In genomic region chr10:30718703-30719340, GRCm38 (mm10) we compare ENCODE assay signal across 8 mouse cellular contexts.
DNase-seq lines count a peak whose midpoint lies in the region; ATAC-seq and TF ChIP-seq lines count a peak whose summit lies in the region.

No protein-coding gene starts in this region.

- H3K4me2 ChIP-seq in embryonic facial prominence, embryonic 12.5 days (replicated peaks): no peak overlapping the region
- H3K4me2 ChIP-seq in heart, postnatal 0 days (ENCODE audit: low read depth, low read length): no peak overlapping the region

- H3K27ac ChIP-seq in embryonic facial prominence, embryonic 12.5 days: no peak overlapping the region
- no peak overlapping the region for H3K27ac ChIP-seq in heart, postnatal 0 days (ENCODE audit: low read depth)

- H3K36me3 ChIP-seq in embryonic facial prominence, embryonic 12.5 days: peaks cover 6% of the 10 kb centered on the region; the same call in 1 of the 2 replicates
- no peaks in the 10 kb centered on the region for H3K36me3 ChIP-seq in heart, postnatal 0 days (replicated peaks; ENCODE audit: control insufficient read depth, insufficient read depth, low read length)

- WGBS in embryonic facial prominence, embryonic 12.5 days: 18% methylated on average over 4 of the region's 4 CpGs
- 26% methylated on average over 4 of the region's 4 CpGs for WGBS in heart, postnatal 0 days

- no peaks in the 10 kb centered on the region for H3K27me3 ChIP-seq in embryonic facial prominence, embryonic 12.5 days
- no peaks in the 10 kb centered on the region for H3K27me3 ChIP-seq in heart, postnatal 0 days (ENCODE audit: control insufficient read depth, insufficient read depth, low read length)

- H3K9me3 ChIP-seq in embryonic facial prominence, embryonic 12.5 days: no peaks in the 10 kb centered on the region
- no peaks in the 10 kb centered on the region for H3K9me3 ChIP-seq in heart, postnatal 0 days (replicated peaks; ENCODE audit: control insufficient read depth, low read length)

- 0 out of 2 replicates have a peak, but pooled peaks cover 4% of the 10 kb centered on the region for H3K4me1 ChIP-seq in embryonic facial prominence, embryonic 12.5 days
- H3K4me1 ChIP-seq in heart, postnatal 0 days (ENCODE audit: control insufficient read depth, insufficient read depth): no peaks in the 10 kb centered on the region

- 0 out of 2 replicates have a peak, but pooled peaks have one; percentile 64 for ATAC-seq in embryonic facial prominence, embryonic 12.5 days (ENCODE audit: insufficient number of reproducible peaks, insufficient read depth, low FRiP score, low TSS enrichment)
- no peak for ATAC-seq in heart, postnatal 0 days (ENCODE audit: insufficient read depth, low read depth)

- TF ChIP-seq EP300 in heart, postnatal 0 days (IDR thresholded peaks at IDR 0.05; ENCODE audit: low read depth): no peak

- DNase-seq in frontal cortex, postnatal 36 days (ENCODE audit: low spot score in 2 of 2): peak; percentile 11 to 16
- no peak for DNase-seq in frontal cortex, postnatal 14 days (ENCODE audit: low spot score in 2 of 2)
- peak; percentile 46 for DNase-seq in adrenal gland, postnatal 10 days
- DNase-seq in heart, postnatal 0 days (ENCODE audit: low spot score): peak; percentile 83
- peak; percentile 60 for DNase-seq in kidney, postnatal 14 days
- peak; percentile 70 for DNase-seq in lung, postnatal 10 days
- DNase-seq in retina, postnatal 1 day: peak; percentile 77

- no peak overlapping the region for H3K9ac ChIP-seq in embryonic facial prominence, embryonic 12.5 days
- no peak overlapping the region for H3K9ac ChIP-seq in heart, postnatal 0 days (replicated peaks; ENCODE audit: low read depth, low read length)

- TF ChIP-seq CTCF in heart, postnatal 0 days (IDR thresholded peaks at IDR 0.05; ENCODE audit: low read depth): peak; percentile 88

- no peak overlapping the region for H3K4me3 ChIP-seq in embryonic facial prominence, embryonic 12.5 days
- no peak overlapping the region for H3K4me3 ChIP-seq in heart, postnatal 0 days (ENCODE audit: low read depth, low read length)

Comparison
In these comparisons a context has a peak if more than half of its experiments do, and no peak if none do; other contexts are left out.
1. DNase-seq: peak in frontal cortex, postnatal 36 days (2 of 2), adrenal gland, postnatal 10 days (single experiment), heart, postnatal 0 days (single experiment), kidney, postnatal 14 days (single experiment), lung, postnatal 10 days (single experiment) and retina, postnatal 1 day (single experiment); none in frontal cortex, postnatal 14 days (0 of 2).